Mouse (Mus musculus) liver, embryonic 11.5 days (tissue): ENCODE measurements around the gene Glt6d1. TPM values are rescaled to one million over a fixed set of nuclear protein-coding genes. Genes with fewer than 3 reads are reported as not detected.

Source experiments
- ATAC-seq: fragments of 200-750 bp; cut with Nextera tagmentation; replicated peaks from 2 replicates; pipeline ENCODE4 v1.8.0; 2017; ENCODE audit warnings: moderate number of reproducible peaks, mild to moderate bottlenecking, moderate TSS enrichment, moderate library complexity; ENCODE audit not compliant: low FRiP score
- DNase-seq: peaks from one replicate; pipeline ENCODE4 v3.0.0-alpha.2; 2017; ENCODE audit warnings: low spot score
- H3K27ac ChIP-seq: fragments of 300-500 bp; sonication (generic); 2 replicates; pipeline ENCODE4 v1.5.1; 2014; ENCODE audit warnings: mild to moderate bottlenecking, low read depth, low read length, control low read depth
- H3K27me3 ChIP-seq: fragments of 300-500 bp; sonication (generic); replicated peaks from 2 replicates; pipeline ENCODE4 v1.6.1; 2014; ENCODE audit warnings: low read length, mixed read lengths; ENCODE audit not compliant: control insufficient read depth, insufficient read depth
- H3K36me3 ChIP-seq: fragments of 300-500 bp; sonication (generic); 2 replicates; pipeline ENCODE4 v1.6.1; 2014; ENCODE audit warnings: mild to moderate bottlenecking, low read length, moderate library complexity, mixed read lengths; ENCODE audit not compliant: control insufficient read depth, insufficient read depth
- H3K4me1 ChIP-seq: fragments of 300-500 bp; sonication (generic); replicated peaks from 2 replicates; pipeline ENCODE4 v1.6.1; 2014; ENCODE audit warnings: low read length, mixed read lengths; ENCODE audit not compliant: control insufficient read depth, insufficient read depth
- H3K4me2 ChIP-seq: fragments of 300-500 bp; sonication (generic); 2 replicates; pipeline ENCODE4 v1.6.1; 2014; ENCODE audit warnings: mild to moderate bottlenecking, control low read depth, moderate library complexity
- H3K4me3 ChIP-seq: fragments of 300-500 bp; sonication (generic); 2 replicates; pipeline ENCODE4 v1.5.1; 2014; ENCODE audit warnings: low read depth, low read length, control low read depth
- H3K9ac ChIP-seq: fragments of 300-500 bp; sonication (generic); 2 replicates; pipeline ENCODE4 v1.6.1; 2014; ENCODE audit warnings: low read depth, low read length, control low read depth
- H3K9me3 ChIP-seq: fragments of 300-500 bp; sonication (generic); 2 replicates; pipeline ENCODE4 v1.6.1; 2016; ENCODE audit warnings: low read length, inconsistent platforms, mixed read lengths; ENCODE audit not compliant: control insufficient read depth
- WGBS: fragments of 180-500 bp; shearing (Covaris S2); extraction: QIAGEN DNeasy Blood & Tissue Kit; methylation state at CpG from one replicate; pipeline ENCODE4 v1.1.7; 2014; 5-methylcytosine and 5-hydroxymethylcytosine counted together
- polyA plus RNA-seq: library from polyadenylated mRNA; unstranded; fragments of >200 nt; fragmentation: Nextera tagmentation; extraction: Ambion mirVana; gene quantifications from 2 replicates; pipeline ENCODE4 v1.2.1, GENCODE M21; 2014

The Glt6d1 gene
- polyA plus RNA-seq, 1 experiment from 2014 or later = not detected

DNA sequence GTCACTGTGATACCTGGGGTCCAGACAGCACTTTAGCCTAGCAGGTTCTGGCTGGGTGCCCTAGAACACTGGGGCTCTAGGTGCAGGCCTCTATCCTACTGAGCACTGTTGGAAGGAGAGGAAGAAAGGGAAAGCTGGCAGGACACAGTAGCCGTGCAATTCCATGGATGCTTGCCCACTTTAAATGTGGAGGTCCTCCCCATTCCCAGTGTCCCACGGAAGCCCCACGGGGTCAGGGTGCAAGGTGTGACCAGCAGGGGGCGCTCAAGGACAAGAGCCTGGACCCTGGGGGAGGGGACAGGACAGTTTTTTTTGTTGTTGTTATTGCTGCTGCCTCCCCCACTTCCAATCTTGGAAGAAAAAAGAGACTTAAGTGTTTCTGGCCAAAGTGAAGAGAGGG, 34.7 kb upstream of the Glt6d1 start:
- Histone ChIP-seq H3K36me3 (no peaks in the 10 kb centered on the region), H3K4me1 (no peaks in the 10 kb centered on the region), H3K27me3 (no peaks in the 10 kb centered on the region), H3K4me2 (no peak overlapping the region), H3K4me3 (no peak overlapping the region), H3K27ac (no peak overlapping the region), H3K9me3 (no peaks in the 10 kb centered on the region), H3K9ac (no peak overlapping the region)
- ATAC-seq (no peak), DNase-seq (peak; percentile 43)
- WGBS = 11% methylated on average over 4 of the region's 4 CpGs

DNA sequence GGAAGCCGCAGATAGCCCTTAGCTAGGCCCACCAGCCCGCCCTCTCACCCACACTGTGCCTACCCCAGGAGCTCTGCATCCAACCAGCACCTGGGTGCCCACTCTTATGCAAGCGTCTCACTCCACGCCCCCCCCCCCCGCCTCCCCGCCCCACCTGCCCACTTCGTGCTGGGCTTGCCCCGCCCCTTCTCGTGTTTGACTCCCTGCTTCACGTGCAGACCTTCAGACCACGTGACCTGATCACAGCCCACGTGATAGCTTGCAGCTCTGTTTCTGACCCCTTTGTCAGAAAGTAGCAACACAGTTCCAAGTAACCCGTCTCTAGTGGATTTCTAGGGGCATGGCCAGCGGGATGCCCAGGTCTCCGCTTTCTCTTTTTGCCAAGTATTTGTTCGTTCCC, 31.6 kb upstream of the Glt6d1 start, which contains the start of gene Sohlh1:
TSS of gene Sohlh1 (minus strand) at position 23 of the 400 bp plus-strand sequence.
- DNase-seq (no peak), ATAC-seq (no peak)
- no peaks in the 10 kb centered on the region for H3K27me3 ChIP-seq
- H3K36me3 ChIP-seq = no peaks in the 10 kb centered on the region
- no peak within 1 kb of the TSS for H3K4me3 ChIP-seq
- H3K4me1 ChIP-seq = no peaks in the 10 kb centered on the region
- H3K4me2 ChIP-seq = no peak within 1 kb of the TSS
- no peak within 1 kb of the TSS for H3K27ac ChIP-seq
- H3K9ac ChIP-seq = no peak within 1 kb of the TSS
- WGBS = 77% methylated on average over 16 of the region's 16 CpGs
- no peaks in the 10 kb centered on the region for H3K9me3 ChIP-seq

GRCm38 (mm10) chr2:25846516-25846915, 30.9 kb upstream of the Glt6d1 start:
- DNase-seq (no peak), ATAC-seq (no peak)
- WGBS = 82% methylated on average over 8 of the region's 8 CpGs
- H3K4me1 ChIP-seq = no peaks in the 10 kb centered on the region
- no peaks in the 10 kb centered on the region for H3K27me3 ChIP-seq
- no peak overlapping the region for H3K27ac ChIP-seq
- no peaks in the 10 kb centered on the region for H3K9me3 ChIP-seq
- no peak overlapping the region for H3K9ac ChIP-seq
- no peak overlapping the region for H3K4me3 ChIP-seq
- no peak overlapping the region for H3K4me2 ChIP-seq
- no peaks in the 10 kb centered on the region for H3K36me3 ChIP-seq

- DNase-seq (no peak), ATAC-seq (no peak)
- H3K4me1 ChIP-seq = no peaks in the 10 kb centered on the region
- no peak overlapping the region for H3K4me3 ChIP-seq
- no peak overlapping the region for H3K27ac ChIP-seq
- no peak overlapping the region for H3K9ac ChIP-seq
- no peaks in the 10 kb centered on the region for H3K9me3 ChIP-seq
- 80% methylated on average over 3 of the region's 3 CpGs for WGBS
- no peaks in the 10 kb centered on the region for H3K36me3 ChIP-seq
- no peak overlapping the region for H3K4me2 ChIP-seq
- no peaks in the 10 kb centered on the region for H3K27me3 ChIP-seq
Observed at GRCm38 (mm10) chr2:25844097-25844496, 28.4 kb upstream of the Glt6d1 start.

- H3K27me3 ChIP-seq = no peaks in the 10 kb centered on the region
- no peak for DNase-seq
- H3K4me3 ChIP-seq = no peak overlapping the region
- no peaks in the 10 kb centered on the region for H3K4me1 ChIP-seq
- H3K4me2 ChIP-seq = no peak overlapping the region
- H3K27ac ChIP-seq = no peak overlapping the region
- WGBS = 70% methylated on average over 1 of the region's 1 CpGs
- no peak overlapping the region for H3K9ac ChIP-seq
- ATAC-seq = no peak
- H3K36me3 ChIP-seq = no peaks in the 10 kb centered on the region
- H3K9me3 ChIP-seq = no peaks in the 10 kb centered on the region
Observed at GRCm38 (mm10) chr2:25842758-25843157, 27.1 kb upstream of the Glt6d1 start.

DNA sequence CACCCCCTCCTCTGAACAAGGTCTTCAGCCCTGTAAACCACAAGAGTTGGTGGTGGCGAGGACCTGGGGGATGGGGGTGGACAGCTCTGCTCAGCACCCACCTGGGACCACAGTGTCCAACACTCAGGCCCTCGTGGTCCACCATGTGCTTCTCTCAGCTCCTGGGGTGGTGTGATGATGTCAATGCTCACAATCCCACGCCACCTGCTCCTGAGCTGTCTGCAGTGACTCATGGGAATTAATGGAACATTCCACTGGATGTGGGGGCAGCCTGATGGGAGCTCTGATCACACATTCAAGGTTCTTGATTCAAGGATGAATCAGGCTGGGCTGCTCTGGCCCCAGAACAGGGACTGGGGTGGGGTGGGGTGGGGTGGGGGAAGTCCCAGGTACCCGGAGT, 26.5 kb upstream of the Glt6d1 start:
- 55% methylated on average over 4 of the region's 4 CpGs for WGBS
- Histone ChIP-seq H3K4me1 (no peaks in the 10 kb centered on the region), H3K4me2 (no peak overlapping the region), H3K9ac (no peak overlapping the region), H3K4me3 (no peak overlapping the region), H3K27me3 (no peaks in the 10 kb centered on the region), H3K9me3 (no peaks in the 10 kb centered on the region), H3K36me3 (no peaks in the 10 kb centered on the region), H3K27ac (no peak overlapping the region)
- DNase-seq = no peak
- ATAC-seq = no peak

DNA sequence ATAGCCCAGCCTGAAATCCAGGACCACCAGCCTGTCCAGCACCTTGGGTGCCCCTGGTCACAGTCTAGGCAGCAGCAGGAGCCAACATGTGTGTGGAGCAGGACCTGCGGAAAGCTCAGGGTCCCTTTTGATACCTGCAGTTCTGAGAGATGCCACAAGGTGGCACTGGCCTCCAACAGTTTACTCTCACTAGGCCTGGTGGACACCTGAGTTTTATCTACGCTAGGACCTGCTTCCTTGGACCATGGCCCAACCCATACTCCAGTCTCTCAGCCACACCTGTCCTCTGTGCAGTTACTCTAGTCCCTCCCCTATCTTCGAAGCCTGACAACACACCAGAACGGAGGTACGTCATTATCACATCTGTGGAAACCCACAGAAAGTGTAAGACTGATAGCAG, 20.6 kb upstream of the Glt6d1 start:
- H3K9ac ChIP-seq = no peak overlapping the region

GRCm38 (mm10) chr2:25830786-25831185, 15.1 kb upstream of the Glt6d1 start:
- H3K4me1 ChIP-seq = no peaks in the 10 kb centered on the region
- no peak overlapping the region for H3K27ac ChIP-seq
- H3K4me2 ChIP-seq = no peak overlapping the region
- H3K27me3 ChIP-seq = no peaks in the 10 kb centered on the region
- WGBS = 84% methylated on average over 3 of the region's 3 CpGs
- no peak for DNase-seq
- H3K36me3 ChIP-seq = no peaks in the 10 kb centered on the region
- no peak overlapping the region for H3K9ac ChIP-seq
- no peak for ATAC-seq
- no peaks in the 10 kb centered on the region for H3K9me3 ChIP-seq
- no peak overlapping the region for H3K4me3 ChIP-seq

More for the DNA sequence above, 20.6 kb upstream of the Glt6d1 start:
- H3K27me3 ChIP-seq = no peaks in the 10 kb centered on the region
- no peaks in the 10 kb centered on the region for H3K4me1 ChIP-seq
- ATAC-seq (peak; percentile 23; the same call in 1 of the 2 replicates), DNase-seq (peak; percentile 57)
- H3K4me3 ChIP-seq = no peak overlapping the region
- H3K4me2 ChIP-seq = no peak overlapping the region
- H3K9me3 ChIP-seq = no peaks in the 10 kb centered on the region
- no peak overlapping the region for H3K27ac ChIP-seq
- H3K36me3 ChIP-seq = no peaks in the 10 kb centered on the region
- 48% methylated on average over 5 of the region's 5 CpGs for WGBS

- Histone ChIP-seq H3K4me2 (no peak overlapping the region), H3K9ac (no peak overlapping the region), H3K27ac (no peak overlapping the region), H3K4me1 (no peaks in the 10 kb centered on the region), H3K9me3 (no peaks in the 10 kb centered on the region), H3K27me3 (no peaks in the 10 kb centered on the region), H3K36me3 (no peaks in the 10 kb centered on the region), H3K4me3 (no peak overlapping the region)
- no peak for ATAC-seq
- no peak for DNase-seq
- 64% methylated on average over 8 of the region's 8 CpGs for WGBS
Observed at GRCm38 (mm10) chr2:25828344-25828947, 12.8 kb upstream of the Glt6d1 start.
